17 mouse cellular contexts compared by ENCODE assay signal in the genomic region with DNA sequence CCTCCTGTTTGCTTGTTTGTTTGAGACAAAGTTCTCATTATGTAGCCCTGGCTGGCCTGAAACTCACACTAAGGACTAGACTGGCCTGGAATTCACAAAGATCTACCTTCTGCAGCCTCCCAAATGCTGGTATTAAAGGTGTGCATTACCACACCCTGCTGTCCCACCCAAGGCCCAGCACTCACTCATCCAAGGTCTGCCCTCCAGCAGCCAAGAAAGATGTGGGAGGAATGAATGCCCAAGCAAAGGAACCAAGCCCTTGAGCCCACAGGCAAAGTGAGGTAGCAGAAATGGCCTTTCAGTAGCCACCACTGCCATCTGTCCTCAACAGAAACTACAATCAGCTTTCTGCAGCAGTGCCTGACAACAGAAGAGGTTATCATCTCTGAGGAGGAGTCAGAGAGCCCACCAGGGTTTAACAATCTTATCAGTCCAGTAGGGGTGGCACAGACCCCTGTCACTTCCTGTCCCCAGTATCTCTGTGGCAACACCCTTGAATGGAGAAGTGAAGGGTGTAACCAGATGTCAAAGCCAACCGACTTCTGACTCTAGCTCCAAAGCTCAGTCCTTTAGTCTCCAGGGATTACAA. TPM values are rescaled to one million over a fixed set of nuclear protein-coding genes. Genes with fewer than 3 reads are reported as not detected.
DNase-seq lines count a peak whose midpoint lies in the region; ATAC-seq lines count a peak whose summit lies in the region.
"Had no signal": no experiment of that assay in that cellular context is flagged by ENCODE, and none has a peak within 500 bp of the region (broad histone marks: within the 10 kb centered on the region; RNA-seq: fewer than 3 reads in every experiment).

No protein-coding gene starts in this region.

- no peaks in the 10 kb centered on the region for H3K27me3 ChIP-seq in liver, embryonic 13.5 days
- H3K27me3 ChIP-seq: forebrain, embryonic 13.5 days had no signal

- ATAC-seq in liver, embryonic 13.5 days (ENCODE audit: low read depth) = peak; percentile 82
- ATAC-seq: forebrain, embryonic 13.5 days had no signal

- peaks cover 61% of the 10 kb centered on the region for H3K4me1 ChIP-seq in liver, embryonic 13.5 days (replicated peaks)
- H3K4me1 ChIP-seq: forebrain, embryonic 13.5 days had no signal

- H3K9me3 ChIP-seq in liver, embryonic 13.5 days (replicated peaks) = no peaks in the 10 kb centered on the region
- H3K9me3 ChIP-seq: forebrain, embryonic 13.5 days had no signal

- H3K36me3 ChIP-seq in liver, embryonic 13.5 days = no peaks in the 10 kb centered on the region

- peak overlapping the region; percentile 68 for H3K4me2 ChIP-seq in liver, embryonic 13.5 days
- H3K4me2 ChIP-seq: forebrain, embryonic 13.5 days had no signal

- peak; percentile 14 for DNase-seq in embryo, embryonic 10 days (ENCODE audit: low spot score)
- no peak for DNase-seq in embryo, embryonic 10.5 days (ENCODE audit: low spot score)
- peak; percentile 54 to 69 for DNase-seq in spleen, postnatal 36 days (ENCODE audit: low spot score in 2 of 2)
- no peak for DNase-seq in spleen, adult 12 weeks (ENCODE audit: low spot score)
- peak; percentile 87 for DNase-seq in liver, embryonic 13.5 days
- peak; percentile 38 for DNase-seq in yolk sac, embryonic 10.5 days (ENCODE audit: low spot score)
- no peak for DNase-seq in kidney, postnatal 4 days
- DNase-seq in left cerebral cortex, adult 9 months (ENCODE audit: low spot score in 2 of 2) = no peak
- DNase-seq: adrenal gland, postnatal 36 days; cerebellum, adult 9-10 months; gastrocnemius, adult 2 months; heart, postnatal 36 days; kidney, postnatal 14 days; right cerebral cortex, postnatal 4 days had no signal

- 0% methylated on average over 1 of the region's 1 CpGs for WGBS in liver, embryonic 13.5 days (ENCODE audit: insufficient replicate concordance)

- H3K4me3 ChIP-seq in liver, embryonic 13.5 days (replicated peaks) = peak overlapping the region; percentile 41
- H3K4me3 ChIP-seq: forebrain, embryonic 13.5 days; gastrocnemius, adult 2 months; myocyte had no signal

- peak overlapping the region; percentile 69 for H3K9ac ChIP-seq in liver, embryonic 13.5 days
- H3K9ac ChIP-seq: forebrain, embryonic 13.5 days had no signal

- peak overlapping the region; percentile 95 for H3K27ac ChIP-seq in liver, embryonic 13.5 days
- H3K27ac ChIP-seq: forebrain, embryonic 13.5 days; gastrocnemius, adult 2 months; macrophage had no signal

RNA-seq across cellular contexts. Expression of a gene that starts 5.0 kb away (rescaled TPM):
- polyA plus RNA-seq in liver, embryonic 13.5 days (2015; fragmentation: Nextera tagmentation; extraction: Ambion mirVana) = 263 and 283 TPM in 2 replicates

RNA-seq across cellular contexts. Expression of a gene that starts 15.7 kb away (rescaled TPM):
- polyA plus RNA-seq in liver, embryonic 13.5 days (2015; fragmentation: Nextera tagmentation; extraction: Ambion mirVana) = 7.9 and 9.2 TPM in 2 replicates

RNA-seq across cellular contexts. Expression of a gene that starts 18.2 kb away (rescaled TPM):
- 48.7 and 56.5 TPM in 2 replicates for polyA plus RNA-seq in liver, embryonic 13.5 days (2015; fragmentation: Nextera tagmentation; extraction: Ambion mirVana)

RNA-seq across cellular contexts. Expression of a gene that starts 29.0 kb away (rescaled TPM):
- 31.1 and 38.3 TPM in 2 replicates for polyA plus RNA-seq in liver, embryonic 13.5 days (2015; fragmentation: Nextera tagmentation; extraction: Ambion mirVana)

RNA-seq across cellular contexts. Expression of a gene that starts 29.4 kb away (rescaled TPM):
- 6.1 and 6.6 TPM in 2 replicates for polyA plus RNA-seq in liver, embryonic 13.5 days (2015; fragmentation: Nextera tagmentation; extraction: Ambion mirVana)

Comparison
In these comparisons a context has a peak if more than half of its experiments do, and no peak if none do; other contexts are left out.
1. DNase-seq: peak in embryo, embryonic 10 days (single experiment), spleen, postnatal 36 days (2 of 2), liver, embryonic 13.5 days (single experiment) and yolk sac, embryonic 10.5 days (single experiment); none in embryo, embryonic 10.5 days (single experiment), spleen, adult 12 weeks (single experiment), kidney, postnatal 4 days (0 of 2) and left cerebral cortex, adult 9 months (0 of 2).